Mouse (Mus musculus) small intestine, adult 2 months (tissue): ENCODE results near the gene Tnpo1.

ENCODE experiments used
- CTCF ChIP-seq: fragments of 200-500 bp; IDR thresholded peaks from 2 replicates; pipeline ENCODE4 v1.5.1; 2012; ENCODE audit warnings: low read depth, mild to moderate bottlenecking, control low read depth, inconsistent platforms, low read length, moderate library complexity, mixed read lengths; ENCODE audit not compliant: insufficient replicate concordance, insufficient read length; ENCODE audit errors: extremely low read depth
- POLR2A ChIP-seq: fragments of 200-500 bp; IDR thresholded peaks from 2 replicates; pipeline ENCODE4 v1.6.1; 2012; ENCODE audit warnings: low read depth, mild to moderate bottlenecking, control low read depth, inconsistent platforms, low read length, moderate library complexity

DNA sequence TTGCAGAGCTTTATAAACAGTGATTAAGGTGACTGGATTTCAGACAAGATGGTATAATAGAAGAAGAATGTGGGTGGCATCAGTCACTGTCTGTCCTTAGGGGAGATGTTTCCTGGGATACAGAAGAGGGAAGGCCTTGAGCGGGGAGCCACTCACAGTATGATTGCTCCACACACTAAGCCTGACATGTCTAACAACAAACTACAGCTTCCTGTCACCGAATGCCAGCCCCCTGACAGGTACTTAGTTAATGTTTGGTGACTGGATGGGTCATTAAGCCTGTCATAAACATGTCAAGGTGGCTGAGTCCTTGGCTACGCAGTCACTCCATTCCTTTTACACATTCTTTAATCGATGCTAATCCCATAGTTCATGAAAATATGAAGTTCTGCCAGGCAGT is 108.0 kb downstream of the Tnpo1 start:
- TF ChIP-seq POLR2A (no peak), CTCF (no peak)
